Mouse (Mus musculus) ES-Bruce4 (cell line): Measurements from ENCODE around the gene Wfdc2. TPM values are rescaled to one million over a fixed set of nuclear protein-coding genes. Genes with fewer than 3 reads are reported as not detected.
"Not testable (repeated sequence)": the region's sequence is repeated elsewhere in the genome, so short reads cannot be mapped to it uniquely, and the experiment has no call there.

Experiments
- H3K27ac ChIP-seq: 2 replicates; pipeline ENCODE4 v1.5.1; 2012; ENCODE audit warnings: low read length, inconsistent platforms; ENCODE audit not compliant: insufficient read depth
- H3K27me3 ChIP-seq: 2 replicates; pipeline ENCODE4 v1.6.1; 2012; ENCODE audit warnings: mild to moderate bottlenecking, low read length, inconsistent platforms; ENCODE audit not compliant: control insufficient read depth, poor library complexity, insufficient read depth, severe bottlenecking
- H3K36me3 ChIP-seq: 2 replicates; pipeline ENCODE4 v1.6.1; 2012; ENCODE audit warnings: inconsistent platforms, mild to moderate bottlenecking, low read length, moderate library complexity; ENCODE audit not compliant: control insufficient read depth, poor library complexity, insufficient read depth, severe bottlenecking
- H3K4me1 ChIP-seq: one replicate; pipeline ENCODE4 v1.8.1; 2011; ENCODE audit warnings: low read length; ENCODE audit not compliant: control insufficient read depth, insufficient read depth
- H3K4me3 ChIP-seq: 2 replicates; pipeline ENCODE4 v1.5.1; 2011; ENCODE audit warnings: low read depth, mild to moderate bottlenecking, low read length
- H3K9ac ChIP-seq: 2 replicates; pipeline ENCODE4 v1.6.1; 2012; ENCODE audit warnings: low read depth, mild to moderate bottlenecking, inconsistent platforms; ENCODE audit not compliant: poor library complexity, severe bottlenecking
- H3K9me3 ChIP-seq: replicated peaks from 2 replicates; pipeline ENCODE4 v1.6.1; 2012; ENCODE audit warnings: mild to moderate bottlenecking, low read length, inconsistent platforms; ENCODE audit not compliant: control insufficient read depth, poor library complexity, insufficient read depth, severe bottlenecking
- CTCF ChIP-seq: IDR thresholded peaks from one replicate; pipeline ENCODE4 v1.8.1; 2011; ENCODE audit warnings: low read depth, low read length
- EP300 ChIP-seq: IDR thresholded peaks from 2 replicates; pipeline ENCODE4 v1.6.1; 2011; ENCODE audit warnings: low read depth, low read length; ENCODE audit not compliant: insufficient read depth
- POLR2A ChIP-seq: IDR thresholded peaks from one replicate; pipeline ENCODE4 v1.8.1; 2011; ENCODE audit warnings: low read length; ENCODE audit not compliant: insufficient read depth
- polyA plus RNA-seq: library from polyadenylated mRNA; stranded (reverse); fragments of >200 nt; gene quantifications from 2 replicates; pipeline ENCODE4 v1.2.4, GENCODE M21; 2011; ENCODE audit warnings: low read depth; ENCODE audit not compliant: missing spikeins, insufficient read depth, insufficient read length

Wfdc2 gene
- polyA plus RNA-seq, 1 experiment = 135 TPM

DNA sequence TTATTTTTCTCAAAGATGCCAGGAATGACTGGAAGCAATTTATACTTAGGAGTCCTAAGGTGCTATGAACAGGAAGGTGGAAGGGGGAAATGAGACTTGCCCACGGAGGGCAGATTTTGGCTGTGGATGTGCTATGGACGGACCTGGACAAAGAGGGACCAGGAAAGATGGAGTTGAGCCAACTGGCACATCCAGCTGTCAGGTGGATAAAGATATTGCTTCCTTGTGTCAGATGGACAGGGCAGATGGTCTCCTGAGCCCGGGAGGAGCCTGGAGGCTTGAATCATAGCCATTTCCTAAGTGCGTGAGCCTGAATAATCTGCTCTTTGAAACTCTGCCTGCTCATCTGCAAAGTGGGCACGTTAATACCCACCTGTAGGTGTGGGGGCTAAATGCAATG lies 2.1 kb downstream of the Wfdc2 start:
- peaks cover 18% of the 10 kb centered on the region for H3K36me3 ChIP-seq
- H3K4me3 ChIP-seq = no peak overlapping the region
- H3K4me1 ChIP-seq = peaks cover 3% of the 10 kb centered on the region
- H3K9ac ChIP-seq = 0 out of 2 replicates have a peak overlapping the region, but pooled peaks have one; percentile 79
- no peaks in the 10 kb centered on the region for H3K27me3 ChIP-seq
- no peak overlapping the region for H3K27ac ChIP-seq
- no peak for TF ChIP-seq CTCF
- H3K9me3 ChIP-seq = peaks cover 7% of the 10 kb centered on the region; the same call in 1 of the 2 replicates

GRCm38 (mm10) chr2:164566997-164567396 lies 4.8 kb downstream of the Wfdc2 start:
- H3K4me3 ChIP-seq = no peak overlapping the region
- TF ChIP-seq POLR2A (no peak), CTCF (peak; percentile 38), EP300 (no peak)
- no peak overlapping the region for H3K27ac ChIP-seq
- no peaks in the 10 kb centered on the region for H3K4me1 ChIP-seq
- H3K9ac ChIP-seq = no peak overlapping the region
- peaks cover 18% of the 10 kb centered on the region for H3K36me3 ChIP-seq
- H3K27me3 ChIP-seq = no peaks in the 10 kb centered on the region
- H3K9me3 ChIP-seq = peaks cover 7% of the 10 kb centered on the region; the same call in 1 of the 2 replicates

- H3K27ac ChIP-seq = no peak overlapping the region
- H3K4me1 ChIP-seq = no peaks in the 10 kb centered on the region
- no peak overlapping the region for H3K4me3 ChIP-seq
- H3K9ac ChIP-seq = no peak overlapping the region
- no peak for TF ChIP-seq POLR2A
- no peak for TF ChIP-seq CTCF
- TF ChIP-seq EP300 = no peak
- no peaks in the 10 kb centered on the region for H3K27me3 ChIP-seq
- H3K9me3 ChIP-seq = peaks cover 7% of the 10 kb centered on the region; the same call in 1 of the 2 replicates
- peaks cover 18% of the 10 kb centered on the region for H3K36me3 ChIP-seq
Measured at GRCm38 (mm10) chr2:164567460-164567859, 5.2 kb downstream of the Wfdc2 start.

- H3K4me1 ChIP-seq, H3K9ac ChIP-seq, H3K9me3 ChIP-seq, H3K4me3 ChIP-seq, H3K27ac ChIP-seq, H3K36me3 ChIP-seq, H3K27me3 ChIP-seq: not testable (repeated sequence)
Measured at GRCm38 (mm10) chr2:164573359-164573758, 11.1 kb downstream of the Wfdc2 start, which contains the start of gene Spint3. Gene Spint3, minus strand, starts transcription at chr2:164573459.

GRCm38 (mm10) chr2:164585025-164585725 lies 23.0 kb downstream of the Wfdc2 start, which contains the start of gene Wfdc6a:
Gene Wfdc6a, minus strand, starts transcription at chr2:164585447.
- H3K36me3 ChIP-seq, H3K27me3 ChIP-seq, H3K4me1 ChIP-seq, H3K4me3 ChIP-seq, H3K9ac ChIP-seq, H3K27ac ChIP-seq, H3K9me3 ChIP-seq: not testable (repeated sequence)

DNA sequence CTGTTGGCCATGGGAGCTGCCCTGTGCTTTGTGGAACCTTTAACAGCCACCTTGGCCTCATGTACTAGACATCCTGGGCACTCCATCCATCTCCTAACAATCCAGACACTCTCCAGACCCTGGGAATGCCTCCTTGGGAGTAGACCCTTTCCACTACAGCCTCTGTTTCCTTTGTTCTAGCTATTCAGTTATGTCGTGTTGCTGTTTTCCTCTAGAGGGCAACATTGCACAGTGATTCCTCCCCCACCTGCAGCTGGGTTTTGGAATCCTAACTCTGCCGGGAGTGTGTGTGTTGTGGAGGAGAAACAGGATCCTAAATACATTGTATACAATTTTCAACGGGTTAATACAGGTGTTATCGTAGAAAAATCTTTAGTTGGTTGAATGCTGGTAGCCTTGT lies 29.8 kb downstream of the Wfdc2 start:
- no peaks in the 10 kb centered on the region for H3K27me3 ChIP-seq
- no peak overlapping the region for H3K9ac ChIP-seq
- H3K27ac ChIP-seq = no peak overlapping the region
- no peaks in the 10 kb centered on the region for H3K36me3 ChIP-seq
- TF ChIP-seq POLR2A (no peak), EP300 (no peak), CTCF (peak; percentile 67)
- no peaks in the 10 kb centered on the region for H3K4me1 ChIP-seq
- H3K4me3 ChIP-seq = no peak overlapping the region
- no peaks in the 10 kb centered on the region for H3K9me3 ChIP-seq
